Mouse (Mus musculus): ENCODE measurements around the gene Gm35134. TPM values are rescaled to one million over a fixed set of nuclear protein-coding genes. Genes with fewer than 3 reads are reported as not detected.

Gm35134 gene
- total RNA-seq (2023) = not detected

GRCm38 (mm10) chrY:19112707-19113106 lies at the start of gene Gm35134:
TSS of gene Gm35134 (plus strand) at chrY:19113007.

